Mouse (Mus musculus) forebrain, postnatal 0 days (tissue): Measurements from ENCODE around the gene Eif2ak4. TPM values are rescaled to one million over a fixed set of nuclear protein-coding genes. Genes with fewer than 3 reads are reported as not detected.
A peak's percentile ranks its signal among the peaks of the same experiment; 100 is the strongest.

Source experiments
- ATAC-seq: fragments of 200-750 bp; cut with Nextera tagmentation; 2 replicates; pipeline ENCODE4 v1.8.0; 2017; ENCODE audit warnings: mild to moderate bottlenecking, moderate library complexity
- DNase-seq: peaks from one replicate; pipeline ENCODE4 v3.0.0-alpha.2; 2015
- H3K27ac ChIP-seq: fragments of 300-500 bp; sonication (generic); 2 replicates; pipeline ENCODE4 v1.5.1; 2014; ENCODE audit warnings: low read depth, mild to moderate bottlenecking, antibody characterized with exemption, low read length, moderate library complexity, mixed read lengths
- H3K27me3 ChIP-seq: fragments of 300-500 bp; sonication (generic); 2 replicates; pipeline ENCODE4 v1.6.1; 2014; ENCODE audit warnings: mild to moderate bottlenecking, low read length, mixed read lengths; ENCODE audit not compliant: insufficient read depth
- H3K36me3 ChIP-seq: fragments of 300-500 bp; sonication (generic); 2 replicates; pipeline ENCODE4 v1.6.1; 2014; ENCODE audit warnings: mild to moderate bottlenecking, moderate library complexity; ENCODE audit not compliant: insufficient read depth
- H3K4me1 ChIP-seq: fragments of 300-500 bp; sonication (generic); 2 replicates; pipeline ENCODE4 v1.6.1; 2014; ENCODE audit warnings: antibody characterized with exemption; ENCODE audit not compliant: insufficient read depth
- H3K4me2 ChIP-seq: fragments of 300-500 bp; sonication (generic); 2 replicates; pipeline ENCODE4 v1.6.1; 2014; ENCODE audit warnings: low read depth, mild to moderate bottlenecking, moderate library complexity
- H3K4me3 ChIP-seq: fragments of 300-500 bp; sonication (generic); 2 replicates; pipeline ENCODE4 v1.5.1; 2014; ENCODE audit warnings: low read depth, low read length, mixed read lengths
- H3K9ac ChIP-seq: fragments of 300-500 bp; sonication (generic); 2 replicates; pipeline ENCODE4 v1.6.1; 2014; ENCODE audit warnings: mild to moderate bottlenecking
- H3K9me3 ChIP-seq: fragments of 300-500 bp; sonication (generic); 2 replicates; pipeline ENCODE4 v1.6.1; 2016; ENCODE audit warnings: low read length
- CTCF ChIP-seq: sonication (generic); IDR thresholded peaks from 2 replicates; pipeline ENCODE4 v1.5.1; 2016; ENCODE audit warnings: antibody characterized with exemption, control low read depth, low read depth
- WGBS: fragments of 180-500 bp; shearing (Covaris S2); extraction: QIAGEN DNeasy Blood & Tissue Kit; methylation state at CpG from one replicate; pipeline ENCODE4 v1.1.7; 2014; 5-methylcytosine and 5-hydroxymethylcytosine counted together
- polyA plus RNA-seq: library from polyadenylated mRNA; unstranded; fragments of >200 nt; fragmentation: Nextera tagmentation; extraction: Ambion mirVana; gene quantifications from 2 replicates; pipeline ENCODE4 v1.2.1, GENCODE M21; 2015
- total RNA-seq: library from RNA; depleted of rRNA; stranded (reverse); fragments of >200 nt; gene quantifications from 2 replicates; pipeline ENCODE4 v1.2.3, GENCODE M21; 2014

Gene Eif2ak4
- total and polyA plus RNA-seq, 2 experiments from 2014 or later: 6.2 to 16.4 TPM

DNA sequence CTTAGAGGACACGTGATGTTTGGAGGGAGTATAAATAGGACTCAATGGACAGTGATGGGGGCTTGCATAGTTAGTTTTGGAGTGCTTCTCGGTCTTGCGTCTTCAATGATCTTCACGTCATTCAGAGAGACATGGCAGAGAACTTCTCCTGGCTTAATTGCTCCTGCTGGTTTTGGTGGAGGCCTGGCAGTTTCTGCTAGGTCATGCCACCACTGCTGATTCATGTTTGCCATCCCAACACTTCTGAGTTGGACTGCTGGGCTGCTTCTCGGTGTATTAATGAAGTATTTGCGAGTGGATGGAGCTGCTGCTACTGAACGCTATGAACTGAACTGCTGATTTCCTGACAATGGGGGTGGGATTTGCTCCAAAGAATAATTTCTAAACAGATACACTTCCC, 92.5 kb downstream of the Eif2ak4 start:
- WGBS: 95% methylated on average over 7 of the region's 7 CpGs
- DNase-seq (no peak), ATAC-seq (no peak)
- peaks cover 13% of the 10 kb centered on the region for H3K36me3 ChIP-seq
- H3K9me3 ChIP-seq: no peaks in the 10 kb centered on the region
- peaks cover 4% of the 10 kb centered on the region; the same call in 1 of the 2 replicates for H3K4me1 ChIP-seq
- H3K4me3 ChIP-seq: no peak overlapping the region
- no peak overlapping the region for H3K4me2 ChIP-seq
- no peak for TF ChIP-seq CTCF
- H3K9ac ChIP-seq: no peak overlapping the region
- no peak overlapping the region for H3K27ac ChIP-seq
- no peaks in the 10 kb centered on the region for H3K27me3 ChIP-seq

DNA sequence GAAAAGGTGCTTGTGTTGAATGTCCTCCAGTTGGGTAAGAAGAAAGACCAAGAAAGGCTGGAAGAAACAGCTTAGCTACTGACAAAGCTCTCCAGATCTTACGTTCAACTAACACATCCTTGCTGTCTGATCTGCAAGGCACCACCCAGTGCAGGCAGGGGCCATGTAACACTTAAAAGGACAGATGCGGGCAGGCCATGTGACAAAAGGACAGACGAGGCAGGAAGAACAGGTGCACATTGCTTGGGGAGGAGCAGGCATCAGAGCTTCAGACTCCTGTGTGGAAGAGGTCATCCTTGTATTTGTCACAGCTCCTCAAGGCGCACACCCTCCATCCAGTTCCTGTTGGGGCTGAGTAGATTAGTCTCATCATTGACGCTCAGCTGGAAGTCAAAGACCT, 94.6 kb downstream of the Eif2ak4 start:
- H3K9ac ChIP-seq: no peak overlapping the region
- WGBS: 83% methylated on average over 5 of the region's 5 CpGs
- H3K4me2 ChIP-seq: no peak overlapping the region
- peaks cover 4% of the 10 kb centered on the region; the same call in 1 of the 2 replicates for H3K4me1 ChIP-seq
- no peaks in the 10 kb centered on the region for H3K9me3 ChIP-seq
- no peaks in the 10 kb centered on the region for H3K27me3 ChIP-seq
- H3K4me3 ChIP-seq: no peak overlapping the region
- H3K36me3 ChIP-seq: no peaks in the 10 kb centered on the region
- no peak for ATAC-seq
- DNase-seq: no peak
- no peak for TF ChIP-seq CTCF
- H3K27ac ChIP-seq: no peak overlapping the region

DNA sequence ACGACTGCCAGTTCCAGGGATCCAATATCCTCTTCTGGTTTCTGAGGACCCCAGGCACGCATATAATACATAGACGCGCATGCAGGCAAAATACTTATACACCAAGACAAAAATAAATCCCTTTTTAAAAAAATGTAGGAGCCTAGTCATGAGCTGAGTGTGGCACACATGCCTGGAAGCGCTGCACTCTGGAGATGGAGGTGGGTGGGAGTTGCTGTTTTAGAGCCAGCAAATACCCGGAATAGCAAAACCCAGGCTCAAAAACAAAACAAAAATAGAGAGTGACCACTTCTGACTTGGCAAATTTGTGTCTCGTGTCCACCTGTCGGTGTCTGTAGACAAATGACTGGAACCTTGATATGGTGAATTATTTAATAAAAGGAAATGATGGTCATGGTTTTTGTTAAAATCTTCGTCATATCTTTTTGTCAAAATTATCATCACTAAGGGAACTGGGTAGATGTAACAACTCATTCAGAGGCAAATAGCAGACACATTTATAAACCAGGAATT, 96.0 kb downstream of the Eif2ak4 start:
- Histone ChIP-seq H3K36me3 (no peaks in the 10 kb centered on the region), H3K27me3 (no peaks in the 10 kb centered on the region), H3K4me2 (no peak overlapping the region), H3K4me1 (no peaks in the 10 kb centered on the region), H3K9me3 (no peaks in the 10 kb centered on the region), H3K27ac (no peak overlapping the region), H3K9ac (no peak overlapping the region), H3K4me3 (no peak overlapping the region)
- 90% methylated on average over 9 of the region's 9 CpGs for WGBS
- ATAC-seq: no peak
- DNase-seq: no peak
- no peak for TF ChIP-seq CTCF

DNA sequence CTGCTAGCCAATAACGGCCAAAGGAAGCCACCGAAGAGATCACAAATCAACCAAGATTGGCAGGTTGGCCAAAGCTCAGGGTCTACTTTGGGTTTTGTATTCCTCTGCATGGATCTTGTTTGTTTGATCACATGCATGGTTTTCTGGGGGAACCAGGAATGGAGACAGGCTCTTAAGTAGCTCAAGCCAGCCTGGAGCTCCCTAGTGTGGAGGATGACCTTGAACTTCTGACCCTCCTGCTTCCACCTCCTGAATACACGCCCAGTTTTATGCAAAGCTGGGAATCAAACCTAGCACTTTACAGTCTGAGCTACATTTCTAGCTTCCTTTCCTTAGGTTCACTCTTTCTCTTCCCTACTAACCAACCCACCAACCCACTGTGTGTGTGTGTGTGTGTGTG, 97.0 kb downstream of the Eif2ak4 start:
- no peak for ATAC-seq
- Histone ChIP-seq H3K27ac (no peak overlapping the region), H3K4me1 (no peaks in the 10 kb centered on the region), H3K4me2 (no peak overlapping the region), H3K27me3 (no peaks in the 10 kb centered on the region), H3K4me3 (no peak overlapping the region), H3K36me3 (no peaks in the 10 kb centered on the region), H3K9ac (no peak overlapping the region), H3K9me3 (no peaks in the 10 kb centered on the region)
- no peak for DNase-seq
- 81% methylated on average over 3 of the region's 3 CpGs for WGBS
- TF ChIP-seq CTCF: no peak

DNA sequence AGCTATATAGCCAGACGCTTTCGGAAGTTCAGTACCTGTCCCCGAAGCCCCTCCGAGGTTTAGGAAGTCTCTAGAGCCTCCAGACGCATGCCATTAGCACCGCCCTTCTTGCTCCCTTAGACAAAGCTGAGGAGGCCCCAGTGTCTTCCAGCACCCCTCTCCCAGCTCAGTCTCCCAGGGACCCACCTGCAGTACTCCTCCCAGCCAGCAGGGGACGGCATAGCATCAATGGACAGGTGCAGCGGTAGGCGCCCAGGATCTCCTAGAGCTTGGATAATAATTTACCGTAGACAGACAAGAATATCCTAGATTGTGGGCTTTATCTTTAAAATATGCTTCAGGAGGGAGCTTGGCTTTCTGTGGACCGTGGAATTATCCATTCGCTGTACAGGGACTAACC, 98.5 kb downstream of the Eif2ak4 start:
- no peaks in the 10 kb centered on the region for H3K9me3 ChIP-seq
- H3K9ac ChIP-seq: no peak overlapping the region
- DNase-seq (peak; percentile 43), ATAC-seq (peak; percentile 47)
- no peak overlapping the region for H3K27ac ChIP-seq
- no peaks in the 10 kb centered on the region for H3K27me3 ChIP-seq
- no peak overlapping the region for H3K4me2 ChIP-seq
- WGBS: 12% methylated on average over 12 of the region's 12 CpGs
- no peaks in the 10 kb centered on the region for H3K4me1 ChIP-seq
- peak; percentile 91 for TF ChIP-seq CTCF
- H3K4me3 ChIP-seq: no peak overlapping the region
- no peaks in the 10 kb centered on the region for H3K36me3 ChIP-seq

DNA sequence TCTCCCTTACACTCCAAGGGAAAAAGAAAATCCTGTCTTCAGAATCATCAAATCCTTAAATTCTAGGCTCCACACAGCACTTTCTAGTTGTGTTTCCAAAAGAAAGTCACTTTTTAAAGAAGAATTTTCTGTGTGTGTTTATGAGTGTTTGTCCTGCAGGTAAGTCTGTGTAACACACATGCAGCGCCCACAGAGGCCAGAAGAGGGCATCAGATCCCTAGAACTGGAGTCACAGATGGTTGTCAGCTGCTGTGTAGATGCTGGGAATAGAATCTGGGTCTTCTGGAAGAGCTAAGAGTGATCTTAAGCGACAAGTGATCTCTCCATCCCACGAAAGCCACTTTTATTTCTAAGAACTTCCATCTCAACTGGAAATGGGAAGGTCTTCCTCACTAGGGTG, 99.4 kb downstream of the Eif2ak4 start:
- Histone ChIP-seq H3K4me3 (no peak overlapping the region), H3K36me3 (no peaks in the 10 kb centered on the region), H3K27me3 (no peaks in the 10 kb centered on the region), H3K9me3 (no peaks in the 10 kb centered on the region), H3K9ac (no peak overlapping the region), H3K4me2 (no peak overlapping the region), H3K4me1 (no peaks in the 10 kb centered on the region), H3K27ac (no peak overlapping the region)
- no peak for ATAC-seq
- TF ChIP-seq CTCF: peak; percentile 34; the same call in 1 of the 2 replicates
- no peak for DNase-seq
- 68% methylated on average over 3 of the region's 3 CpGs for WGBS

DNA sequence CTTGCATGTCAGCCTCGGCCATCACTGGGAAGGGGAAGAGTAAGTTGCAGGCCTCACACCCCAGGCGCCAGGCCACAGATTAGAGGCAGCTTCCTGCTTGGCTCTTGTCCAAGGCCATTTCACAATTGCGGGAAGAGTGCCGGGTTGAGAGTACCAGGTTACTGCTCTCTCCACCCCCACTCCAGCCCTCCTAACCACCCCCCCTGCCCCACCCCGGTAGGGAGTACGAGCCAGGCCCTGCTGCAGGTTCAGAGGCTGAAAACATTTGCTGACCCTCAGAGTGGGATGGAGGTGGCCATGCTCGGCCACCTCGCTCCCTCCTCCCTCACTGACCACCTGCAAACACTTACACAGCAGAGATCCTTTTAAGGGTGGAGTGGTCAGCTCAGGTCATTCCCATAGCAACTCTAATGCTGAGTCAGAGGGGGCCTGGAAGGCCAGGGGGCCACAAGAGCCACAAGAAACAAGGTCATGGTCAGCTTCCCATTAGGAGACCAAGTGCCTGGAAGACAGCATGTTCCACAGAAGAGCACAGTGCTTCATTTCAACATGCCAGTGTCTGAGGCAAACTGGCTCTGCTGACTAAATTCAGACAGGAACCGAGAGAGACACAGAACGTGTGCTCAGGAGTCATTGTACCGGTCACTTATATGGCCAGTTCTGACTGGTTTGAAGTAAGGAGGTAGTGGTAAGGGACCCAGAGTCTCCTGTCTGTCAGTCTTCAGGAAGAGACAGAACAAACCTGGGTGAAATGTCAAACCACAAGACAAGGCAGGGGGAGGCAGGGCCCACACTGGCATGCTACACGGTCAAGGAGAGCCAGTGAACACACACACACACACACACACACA, 102.0 kb downstream of the Eif2ak4 start:
- H3K9ac ChIP-seq: no peak overlapping the region
- H3K4me1 ChIP-seq: no peaks in the 10 kb centered on the region
- 46% methylated on average over 12 of the region's 12 CpGs for WGBS
- H3K27ac ChIP-seq: no peak overlapping the region
- H3K27me3 ChIP-seq: no peaks in the 10 kb centered on the region
- no peak overlapping the region for H3K4me3 ChIP-seq
- ATAC-seq: no peak
- H3K9me3 ChIP-seq: no peaks in the 10 kb centered on the region
- no peak for DNase-seq
- H3K4me2 ChIP-seq: no peak overlapping the region
- no peaks in the 10 kb centered on the region for H3K36me3 ChIP-seq
- TF ChIP-seq CTCF: no peak
